Mouse (Mus musculus): ENCODE data around the gene Trim9. TPM values are rescaled to one million over a fixed set of nuclear protein-coding genes. Genes with fewer than 3 reads are reported as not detected.

The Trim9 gene
- polyA plus RNA-seq, 1 experiment from 2014 or later, result 27.8 TPM

GRCm38 (mm10) chr12:70316147-70316546, 31.3 kb downstream of the Trim9 start:
- Histone ChIP-seq H3K27ac (no peak overlapping the region), H3K9me3 (replicated peaks) (no peaks in the 10 kb centered on the region), H3K4me1 (peaks cover 7% of the 10 kb centered on the region; the same call in 1 of the 2 replicates), H3K27me3 (no peaks in the 10 kb centered on the region), H3K4me3 (no peak overlapping the region), H3K9ac (no peak overlapping the region), H3K4me2 (replicated peaks) (no peak overlapping the region), H3K36me3 (no peaks in the 10 kb centered on the region)
- no peak for ATAC-seq (ENCODE audit: low FRiP score)
- 50% methylated on average over 9 of the region's 9 CpGs for WGBS

- no peak overlapping the region for H3K4me3 ChIP-seq
- H3K9me3 ChIP-seq (replicated peaks), result no peaks in the 10 kb centered on the region
- H3K27ac ChIP-seq, result no peak overlapping the region
- 89% methylated on average over 7 of the region's 7 CpGs for WGBS
- H3K4me1 ChIP-seq, result no peaks in the 10 kb centered on the region; the same call in 1 of the 2 replicates
- H3K27me3 ChIP-seq, result no peaks in the 10 kb centered on the region
- H3K4me2 ChIP-seq (replicated peaks), result no peak overlapping the region
- ATAC-seq (ENCODE audit: low FRiP score), result no peak
- H3K36me3 ChIP-seq, result no peaks in the 10 kb centered on the region
- no peak overlapping the region for H3K9ac ChIP-seq
These were observed 39.5 kb downstream of the Trim9 start for GRCm38 (mm10) chr12:70307881-70308280.

GRCm38 (mm10) chr12:70307062-70307461, 40.4 kb downstream of the Trim9 start:
- Histone ChIP-seq H3K36me3 (no peaks in the 10 kb centered on the region), H3K27me3 (no peaks in the 10 kb centered on the region), H3K4me1 (no peaks in the 10 kb centered on the region; the same call in 1 of the 2 replicates), H3K9me3 (replicated peaks) (no peaks in the 10 kb centered on the region), H3K9ac (no peak overlapping the region), H3K4me2 (replicated peaks) (no peak overlapping the region), H3K4me3 (no peak overlapping the region), H3K27ac (no peak overlapping the region)
- WGBS, result 89% methylated on average over 5 of the region's 5 CpGs
- ATAC-seq (ENCODE audit: low FRiP score), result no peak

- Histone ChIP-seq H3K4me2 (replicated peaks) (no peak overlapping the region), H3K27ac (no peak overlapping the region), H3K9ac (no peak overlapping the region), H3K27me3 (no peaks in the 10 kb centered on the region), H3K36me3 (no peaks in the 10 kb centered on the region), H3K4me1 (no peaks in the 10 kb centered on the region; the same call in 1 of the 2 replicates), H3K9me3 (replicated peaks) (no peaks in the 10 kb centered on the region), H3K4me3 (no peak overlapping the region)
- ATAC-seq (ENCODE audit: low FRiP score), result no peak
- 80% methylated on average over 6 of the region's 6 CpGs for WGBS
These were observed 43.4 kb downstream of the Trim9 start for GRCm38 (mm10) chr12:70304014-70304413.

- no peak for ATAC-seq (ENCODE audit: low FRiP score)
- H3K9me3 ChIP-seq (replicated peaks), result no peaks in the 10 kb centered on the region
- no peak overlapping the region for H3K4me2 ChIP-seq (replicated peaks)
- no peak overlapping the region for H3K27ac ChIP-seq
- 89% methylated on average over 7 of the region's 7 CpGs for WGBS
- H3K27me3 ChIP-seq, result no peaks in the 10 kb centered on the region
- H3K36me3 ChIP-seq, result no peaks in the 10 kb centered on the region
- no peak overlapping the region for H3K4me3 ChIP-seq
- no peak overlapping the region for H3K9ac ChIP-seq
- no peaks in the 10 kb centered on the region; the same call in 1 of the 2 replicates for H3K4me1 ChIP-seq
These were observed 43.9 kb downstream of the Trim9 start for GRCm38 (mm10) chr12:70303525-70303924.

- no peaks in the 10 kb centered on the region for H3K36me3 ChIP-seq
- H3K4me1 ChIP-seq, result no peaks in the 10 kb centered on the region; the same call in 1 of the 2 replicates
- no peaks in the 10 kb centered on the region for H3K27me3 ChIP-seq
- WGBS, result 74% methylated on average over 5 of the region's 5 CpGs
- no peak overlapping the region for H3K27ac ChIP-seq
- H3K9me3 ChIP-seq (replicated peaks), result no peaks in the 10 kb centered on the region
- H3K9ac ChIP-seq, result no peak overlapping the region
- ATAC-seq (ENCODE audit: low FRiP score), result no peak
- H3K4me3 ChIP-seq, result no peak overlapping the region
- H3K4me2 ChIP-seq (replicated peaks), result no peak overlapping the region
These were observed 45.2 kb downstream of the Trim9 start for GRCm38 (mm10) chr12:70302022-70302720.

GRCm38 (mm10) chr12:70293927-70294684, 53.3 kb downstream of the Trim9 start:
- Histone ChIP-seq H3K4me2 (replicated peaks) (no peak overlapping the region), H3K9me3 (replicated peaks) (no peaks in the 10 kb centered on the region), H3K4me3 (no peak overlapping the region), H3K9ac (no peak overlapping the region), H3K36me3 (0 out of 2 replicates have a peak, but pooled peaks cover 5% of the 10 kb centered on the region), H3K4me1 (no peaks in the 10 kb centered on the region), H3K27me3 (no peaks in the 10 kb centered on the region), H3K27ac (no peak overlapping the region)
- 52% methylated on average over 5 of the region's 5 CpGs for WGBS
- ATAC-seq (ENCODE audit: low FRiP score), result no peak; the same call in 1 of the 2 replicates

- Histone ChIP-seq H3K9me3 (replicated peaks) (no peaks in the 10 kb centered on the region), H3K4me1 (no peaks in the 10 kb centered on the region), H3K4me2 (replicated peaks) (no peak overlapping the region), H3K27ac (no peak overlapping the region), H3K36me3 (0 out of 2 replicates have a peak, but pooled peaks cover 5% of the 10 kb centered on the region), H3K27me3 (no peaks in the 10 kb centered on the region), H3K4me3 (no peak overlapping the region), H3K9ac (no peak overlapping the region)
- 0 out of 2 replicates have a peak, but pooled peaks have one; percentile 32 for ATAC-seq (ENCODE audit: low FRiP score)
- 77% methylated on average over 10 of the region's 10 CpGs for WGBS
These were observed 54.1 kb downstream of the Trim9 start for GRCm38 (mm10) chr12:70293165-70293926.

- H3K9ac ChIP-seq, result no peak overlapping the region
- WGBS, result 55% methylated on average over 5 of the region's 5 CpGs
- no peak overlapping the region for H3K4me3 ChIP-seq
- no peaks in the 10 kb centered on the region for H3K4me1 ChIP-seq
- ATAC-seq (ENCODE audit: low FRiP score), result no peak
- no peaks in the 10 kb centered on the region for H3K27me3 ChIP-seq
- H3K36me3 ChIP-seq, result no peaks in the 10 kb centered on the region
- no peak overlapping the region for H3K27ac ChIP-seq
- no peak overlapping the region for H3K4me2 ChIP-seq (replicated peaks)
- H3K9me3 ChIP-seq (replicated peaks), result no peaks in the 10 kb centered on the region
These were observed 61.9 kb downstream of the Trim9 start for GRCm38 (mm10) chr12:70285521-70285920.

- 82% methylated on average over 7 of the region's 7 CpGs for WGBS
These were observed 62.4 kb downstream of the Trim9 start for GRCm38 (mm10) chr12:70284979-70285378.

GRCm38 (mm10) chr12:70283116-70283731, 64.2 kb downstream of the Trim9 start:
- Histone ChIP-seq H3K36me3 (no peaks in the 10 kb centered on the region), H3K27ac (no peak overlapping the region), H3K27me3 (no peaks in the 10 kb centered on the region), H3K9ac (no peak overlapping the region), H3K4me2 (replicated peaks) (no peak overlapping the region), H3K4me3 (no peak overlapping the region), H3K9me3 (replicated peaks) (no peaks in the 10 kb centered on the region), H3K4me1 (no peaks in the 10 kb centered on the region)
- no peak for ATAC-seq (ENCODE audit: low FRiP score)
- 85% methylated on average over 10 of the region's 10 CpGs for WGBS

More at GRCm38 (mm10) chr12:70284979-70285378, 62.4 kb downstream of the Trim9 start:
- H3K27ac ChIP-seq, result no peak overlapping the region
- no peak overlapping the region for H3K4me2 ChIP-seq (replicated peaks)
- H3K27me3 ChIP-seq, result no peaks in the 10 kb centered on the region
- H3K4me1 ChIP-seq, result no peaks in the 10 kb centered on the region
- no peak for ATAC-seq (ENCODE audit: low FRiP score)
- H3K36me3 ChIP-seq, result no peaks in the 10 kb centered on the region
- H3K4me3 ChIP-seq, result no peak overlapping the region
- H3K9me3 ChIP-seq (replicated peaks), result no peaks in the 10 kb centered on the region
- no peak overlapping the region for H3K9ac ChIP-seq

- Histone ChIP-seq H3K9ac (no peak overlapping the region), H3K4me1 (peaks cover 4% of the 10 kb centered on the region; the same call in 1 of the 2 replicates), H3K27me3 (no peaks in the 10 kb centered on the region), H3K4me2 (replicated peaks) (no peak overlapping the region), H3K9me3 (replicated peaks) (no peaks in the 10 kb centered on the region), H3K27ac (no peak overlapping the region), H3K36me3 (no peaks in the 10 kb centered on the region), H3K4me3 (no peak overlapping the region)
- ATAC-seq (ENCODE audit: low FRiP score), result no peak
- WGBS, result 96% methylated on average over 2 of the region's 2 CpGs
These were observed 66.5 kb downstream of the Trim9 start for GRCm38 (mm10) chr12:70280930-70281329.
